Mouse (Mus musculus): ENCODE results near the gene Metrnl. TPM values are rescaled to one million over a fixed set of nuclear protein-coding genes. Genes with fewer than 3 reads are reported as not detected.
"Not testable (repeated sequence)": the region's sequence is repeated elsewhere in the genome, so short reads cannot be mapped to it uniquely, and the experiment has no call there.

Gene Metrnl
- polyA plus RNA-seq (2015; fragmentation: Nextera tagmentation; extraction: Ambion mirVana): 12.3 and 12.5 TPM in 2 replicates

DNA sequence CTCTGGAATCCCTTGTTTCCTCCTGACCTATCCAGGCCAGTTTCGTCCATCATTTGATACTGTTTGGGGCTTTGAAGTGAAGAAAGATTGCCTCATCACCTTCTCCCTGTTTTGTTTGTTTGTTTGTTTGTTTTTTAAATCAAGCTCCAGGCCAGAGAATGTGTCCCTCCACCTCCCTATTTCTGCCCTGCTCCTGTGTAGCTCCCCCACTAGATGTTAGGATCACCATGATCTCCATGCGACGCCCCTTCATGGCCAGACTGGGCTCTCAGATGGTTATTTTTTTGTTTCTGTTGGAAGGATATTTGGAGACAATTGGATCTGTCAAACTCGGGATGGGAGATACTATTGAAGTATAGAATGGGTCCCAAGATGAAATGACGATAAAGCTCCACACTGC lies at the start of gene Metrnl:
Gene Metrnl, plus strand, starts transcription at position 301 of the 400 bp plus-strand sequence.
- Histone ChIP-seq H3K27ac (replicated peaks) (peak within 1 kb of the TSS; percentile 76), H3K36me3 (no peaks in the 10 kb centered on the region), H3K9ac (peak within 1 kb of the TSS; percentile 87), H3K9me3 (no peaks in the 10 kb centered on the region), H3K4me1 (peaks cover 20% of the 10 kb centered on the region), H3K27me3 (replicated peaks) (peaks cover 28% of the 10 kb centered on the region), H3K4me2 (peak within 1 kb of the TSS; percentile 97), H3K4me3 (peak within 1 kb of the TSS; percentile 87)
- ATAC-seq (ENCODE audit: extremely low read depth, insufficient number of reproducible peaks, low FRiP score, low TSS enrichment): no peak
- 78% methylated on average over 5 of the region's 5 CpGs for WGBS

DNA sequence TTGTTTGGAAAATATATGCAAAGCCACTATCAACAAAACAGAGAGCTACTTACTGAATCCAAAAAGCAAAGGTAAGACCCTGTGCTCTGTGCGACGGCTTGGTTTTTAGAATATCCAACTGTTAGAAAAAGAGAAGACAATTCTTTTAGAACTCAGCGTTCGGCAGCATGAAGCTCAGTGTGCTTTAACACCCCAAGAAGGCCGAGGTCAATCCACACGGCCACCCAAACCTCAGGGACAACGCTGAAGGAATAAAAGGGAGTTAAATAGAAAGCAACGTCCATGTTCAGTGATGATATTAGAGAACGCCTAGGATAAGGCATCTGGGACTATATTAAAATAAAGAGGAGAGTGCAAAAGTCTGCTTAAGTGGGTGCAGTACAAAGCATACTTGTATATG lies 49.8 kb upstream of the Metrnl start:
- no peak overlapping the region for H3K4me3 ChIP-seq
- WGBS: 86% methylated on average over 9 of the region's 9 CpGs
- H3K27me3 ChIP-seq (replicated peaks): no peaks in the 10 kb centered on the region
- no peak overlapping the region for H3K9ac ChIP-seq
- H3K4me2 ChIP-seq: no peak overlapping the region
- peaks cover 8% of the 10 kb centered on the region for H3K4me1 ChIP-seq
- H3K27ac ChIP-seq (replicated peaks): no peak overlapping the region
- peaks cover 31% of the 10 kb centered on the region for H3K36me3 ChIP-seq
- H3K9me3 ChIP-seq: no peaks in the 10 kb centered on the region
- ATAC-seq (ENCODE audit: extremely low read depth, insufficient number of reproducible peaks, low FRiP score, low TSS enrichment): no peak

GRCm38 (mm10) chr11:121651983-121652382 lies 49.4 kb upstream of the Metrnl start:
- Histone ChIP-seq H3K4me1 (peaks cover 8% of the 10 kb centered on the region), H3K9ac (no peak overlapping the region), H3K9me3 (no peaks in the 10 kb centered on the region), H3K4me3 (no peak overlapping the region), H3K36me3 (peaks cover 31% of the 10 kb centered on the region), H3K27me3 (replicated peaks) (no peaks in the 10 kb centered on the region), H3K27ac (replicated peaks) (no peak overlapping the region), H3K4me2 (no peak overlapping the region)
- ATAC-seq (ENCODE audit: extremely low read depth, insufficient number of reproducible peaks, low FRiP score, low TSS enrichment): no peak
- 91% methylated on average over 5 of the region's 5 CpGs for WGBS

DNA sequence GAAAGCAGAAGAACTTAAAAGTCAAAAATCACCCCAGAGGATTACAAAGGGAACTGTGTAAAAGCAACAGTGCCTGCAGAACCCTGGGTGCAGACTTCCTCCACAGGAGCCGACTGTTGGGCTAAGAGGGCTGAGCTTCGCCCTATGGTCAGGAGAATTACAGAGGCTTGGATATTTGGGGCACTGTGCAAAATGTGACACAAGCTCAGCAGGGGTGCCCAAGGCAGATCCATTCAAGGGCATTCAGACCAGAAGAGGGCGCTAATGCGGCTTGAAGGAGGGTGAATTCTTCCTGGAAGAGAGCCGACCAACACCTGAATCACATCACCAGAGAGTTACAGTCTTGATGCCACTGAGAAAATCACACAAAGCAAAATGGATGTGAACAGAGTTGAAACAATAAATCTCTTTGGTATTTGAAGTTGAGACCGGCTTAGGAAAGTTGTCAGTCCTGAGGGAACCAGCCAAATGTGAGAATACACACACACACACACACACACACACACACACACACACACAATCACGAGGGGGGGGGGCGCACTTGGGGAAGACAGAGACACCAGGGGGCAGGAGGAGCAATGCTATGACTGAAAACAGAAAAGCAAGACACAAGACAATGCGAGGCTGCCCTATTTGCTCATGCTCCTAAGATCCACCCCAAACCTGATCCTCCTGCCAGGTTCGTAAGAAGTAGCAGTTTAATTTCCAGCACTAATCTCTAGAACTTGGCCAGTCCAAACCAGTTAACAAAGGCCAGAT lies 48.6 kb upstream of the Metrnl start:
- no peak overlapping the region for H3K27ac ChIP-seq (replicated peaks)
- H3K4me1 ChIP-seq: peaks cover under 1% of the 10 kb centered on the region
- H3K27me3 ChIP-seq (replicated peaks): no peaks in the 10 kb centered on the region
- peaks cover 31% of the 10 kb centered on the region for H3K36me3 ChIP-seq
- WGBS: 56% methylated on average over 10 of the region's 10 CpGs
- H3K9ac ChIP-seq: no peak overlapping the region
- no peak overlapping the region for H3K4me2 ChIP-seq
- H3K9me3 ChIP-seq: no peaks in the 10 kb centered on the region
- H3K4me3 ChIP-seq: no peak overlapping the region
- ATAC-seq (ENCODE audit: extremely low read depth, insufficient number of reproducible peaks, low FRiP score, low TSS enrichment): no peak

GRCm38 (mm10) chr11:121653631-121654030 lies 47.7 kb upstream of the Metrnl start:
- no peak for ATAC-seq (ENCODE audit: extremely low read depth, insufficient number of reproducible peaks, low FRiP score, low TSS enrichment)
- Histone ChIP-seq H3K9me3 (no peaks in the 10 kb centered on the region), H3K4me3 (no peak overlapping the region), H3K9ac (no peak overlapping the region), H3K4me1 (no peaks in the 10 kb centered on the region; the same call in 1 of the 2 replicates), H3K36me3 (peaks cover 30% of the 10 kb centered on the region), H3K4me2 (no peak overlapping the region), H3K27me3 (replicated peaks) (no peaks in the 10 kb centered on the region), H3K27ac (replicated peaks) (no peak overlapping the region)
- 83% methylated on average over 4 of the region's 4 CpGs for WGBS

GRCm38 (mm10) chr11:121654406-121654945 lies 46.9 kb upstream of the Metrnl start:
- no peak for ATAC-seq (ENCODE audit: extremely low read depth, insufficient number of reproducible peaks, low FRiP score, low TSS enrichment)
- no peaks in the 10 kb centered on the region for H3K27me3 ChIP-seq (replicated peaks)
- no peak overlapping the region for H3K27ac ChIP-seq (replicated peaks)
- peaks cover 27% of the 10 kb centered on the region for H3K36me3 ChIP-seq
- H3K9ac ChIP-seq: no peak overlapping the region
- 70% methylated on average over 9 of the region's 9 CpGs for WGBS
- H3K9me3 ChIP-seq: no peaks in the 10 kb centered on the region
- no peaks in the 10 kb centered on the region; the same call in 1 of the 2 replicates for H3K4me1 ChIP-seq
- H3K4me2 ChIP-seq: no peak overlapping the region
- no peak overlapping the region for H3K4me3 ChIP-seq

DNA sequence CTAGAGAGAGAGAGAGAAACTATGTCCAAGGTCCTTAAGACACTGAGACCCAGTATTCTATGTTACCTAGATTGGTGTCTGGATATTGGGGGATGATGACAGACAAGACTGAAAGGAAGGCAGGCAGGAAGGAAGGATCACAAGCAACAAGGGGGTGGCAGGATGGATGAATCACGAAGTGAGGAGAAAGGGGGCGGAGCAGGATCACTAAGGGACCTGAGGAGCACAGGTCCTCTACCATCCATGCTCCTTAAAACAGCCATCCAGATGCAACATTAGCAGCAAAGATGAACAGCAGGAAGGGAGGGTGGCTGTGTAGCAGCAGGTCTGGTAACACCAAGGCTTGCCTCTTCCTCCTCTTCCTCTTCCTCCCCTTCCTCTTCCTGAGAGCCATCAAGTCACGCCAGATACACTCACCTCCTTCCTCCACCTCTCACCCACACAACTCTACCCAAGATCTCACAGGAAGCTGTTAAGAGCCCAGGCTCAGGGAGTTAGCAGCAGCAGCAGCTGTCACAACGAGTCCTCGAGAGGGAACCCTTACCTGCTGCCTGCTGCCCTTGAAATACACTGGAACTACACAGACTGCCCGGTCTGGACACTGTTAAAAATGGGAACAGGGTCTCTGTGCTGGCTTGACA lies 46.1 kb upstream of the Metrnl start:
- no peaks in the 10 kb centered on the region for H3K27me3 ChIP-seq (replicated peaks)
- no peak for ATAC-seq (ENCODE audit: extremely low read depth, insufficient number of reproducible peaks, low FRiP score, low TSS enrichment)
- no peak overlapping the region for H3K4me3 ChIP-seq
- peaks cover 29% of the 10 kb centered on the region for H3K36me3 ChIP-seq
- no peak overlapping the region for H3K27ac ChIP-seq (replicated peaks)
- H3K9me3 ChIP-seq: no peaks in the 10 kb centered on the region
- 59% methylated on average over 6 of the region's 6 CpGs for WGBS
- H3K9ac ChIP-seq: no peak overlapping the region
- H3K4me1 ChIP-seq: no peaks in the 10 kb centered on the region; the same call in 1 of the 2 replicates
- no peak overlapping the region for H3K4me2 ChIP-seq

- Histone ChIP-seq H3K36me3 (peaks cover 23% of the 10 kb centered on the region), H3K9me3 (no peaks in the 10 kb centered on the region), H3K9ac (no peak overlapping the region), H3K4me1 (no peaks in the 10 kb centered on the region; the same call in 1 of the 2 replicates), H3K27ac (replicated peaks) (no peak overlapping the region), H3K27me3 (replicated peaks) (no peaks in the 10 kb centered on the region), H3K4me2 (no peak overlapping the region), H3K4me3 (no peak overlapping the region)
- WGBS: 70% methylated on average over 6 of the region's 6 CpGs
- no peak for ATAC-seq (ENCODE audit: extremely low read depth, insufficient number of reproducible peaks, low FRiP score, low TSS enrichment)
These were observed 45.4 kb upstream of the Metrnl start for GRCm38 (mm10) chr11:121655807-121656511.

- Histone ChIP-seq H3K27ac (replicated peaks) (no peak overlapping the region), H3K4me3 (no peak overlapping the region), H3K27me3 (replicated peaks) (no peaks in the 10 kb centered on the region), H3K9ac (no peak overlapping the region), H3K36me3 (peaks cover 21% of the 10 kb centered on the region), H3K4me1 (no peaks in the 10 kb centered on the region; the same call in 1 of the 2 replicates), H3K9me3 (no peaks in the 10 kb centered on the region), H3K4me2 (no peak overlapping the region)
- no peak for ATAC-seq (ENCODE audit: extremely low read depth, insufficient number of reproducible peaks, low FRiP score, low TSS enrichment)
- 24% methylated on average over 1 of the region's 1 CpGs for WGBS
These were observed 43.2 kb upstream of the Metrnl start for GRCm38 (mm10) chr11:121658151-121658550.

GRCm38 (mm10) chr11:121660604-121661003 lies 40.7 kb upstream of the Metrnl start:
- not testable (repeated sequence) for H3K27ac ChIP-seq (replicated peaks); H3K27me3 ChIP-seq (replicated peaks); H3K4me3 ChIP-seq; H3K4me2 ChIP-seq; H3K9ac ChIP-seq; H3K4me1 ChIP-seq; H3K9me3 ChIP-seq; ATAC-seq (ENCODE audit: extremely low read depth, insufficient number of reproducible peaks, low FRiP score, low TSS enrichment)
- WGBS: 83% methylated on average over 2 of the region's 2 CpGs
- peaks cover 34% of the 10 kb centered on the region for H3K36me3 ChIP-seq

GRCm38 (mm10) chr11:121661116-121661515 lies 40.2 kb upstream of the Metrnl start:
- no peak for ATAC-seq (ENCODE audit: extremely low read depth, insufficient number of reproducible peaks, low FRiP score, low TSS enrichment)
- H3K9me3 ChIP-seq: no peaks in the 10 kb centered on the region
- no peak overlapping the region for H3K4me2 ChIP-seq
- H3K9ac ChIP-seq: no peak overlapping the region
- no peak overlapping the region for H3K27ac ChIP-seq (replicated peaks)
- WGBS: 70% methylated on average over 2 of the region's 2 CpGs
- H3K4me1 ChIP-seq: no peaks in the 10 kb centered on the region
- H3K36me3 ChIP-seq: peaks cover 34% of the 10 kb centered on the region
- H3K4me3 ChIP-seq: no peak overlapping the region
- no peaks in the 10 kb centered on the region for H3K27me3 ChIP-seq (replicated peaks)

Measured in heart, embryonic 13.5 days (tissue).